Mouse (Mus musculus): ENCODE data around the gene Ank2. TPM values are rescaled to one million over a fixed set of nuclear protein-coding genes. Genes with fewer than 3 reads are reported as not detected.

Gene Ank2
- polyA plus RNA-seq, 1 experiment from 2014 or later: 189 TPM

DNA sequence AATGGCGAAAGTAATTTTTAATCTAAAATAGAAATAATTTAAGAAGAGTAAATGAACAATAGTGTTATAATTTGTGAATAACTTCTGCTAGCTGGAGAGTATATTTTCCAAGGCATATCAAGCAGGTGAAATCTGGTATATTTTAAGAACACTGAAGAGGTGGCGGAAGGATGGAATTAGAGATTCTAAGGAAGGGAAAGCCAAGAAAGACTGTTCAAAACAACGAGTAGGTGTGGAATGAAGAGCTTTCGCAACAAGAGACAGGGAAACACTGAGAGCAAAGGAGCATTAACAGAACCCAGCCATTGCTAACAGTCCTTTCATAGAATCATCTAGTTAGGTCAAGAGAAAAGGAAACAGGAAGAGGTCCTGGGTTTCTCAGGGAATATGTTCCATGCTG lies 439.5 kb downstream of the Ank2 start:
- Histone ChIP-seq H3K27me3 (ENCODE audit: control insufficient read depth, insufficient read depth, low read depth, low read length) (no peaks in the 10 kb centered on the region), H3K36me3 (ENCODE audit: control insufficient read depth, insufficient read depth, low read length) (no peaks in the 10 kb centered on the region), H3K9me3 (replicated peaks; ENCODE audit: control insufficient read depth, low read length, poor library complexity, severe bottlenecking) (no peaks in the 10 kb centered on the region), H3K4me1 (ENCODE audit: control insufficient read depth, insufficient read depth, low read length) (no peaks in the 10 kb centered on the region), H3K4me3 (ENCODE audit: low read depth, low read length) (no peak overlapping the region), H3K9ac (ENCODE audit: low read depth, low read length) (no peak overlapping the region), H3K4me2 (ENCODE audit: low read length) (no peak overlapping the region), H3K27ac (ENCODE audit: low read length) (no peak overlapping the region)
- WGBS: 93% methylated on average over 4 of the region's 4 CpGs
- no peak for ATAC-seq

DNA sequence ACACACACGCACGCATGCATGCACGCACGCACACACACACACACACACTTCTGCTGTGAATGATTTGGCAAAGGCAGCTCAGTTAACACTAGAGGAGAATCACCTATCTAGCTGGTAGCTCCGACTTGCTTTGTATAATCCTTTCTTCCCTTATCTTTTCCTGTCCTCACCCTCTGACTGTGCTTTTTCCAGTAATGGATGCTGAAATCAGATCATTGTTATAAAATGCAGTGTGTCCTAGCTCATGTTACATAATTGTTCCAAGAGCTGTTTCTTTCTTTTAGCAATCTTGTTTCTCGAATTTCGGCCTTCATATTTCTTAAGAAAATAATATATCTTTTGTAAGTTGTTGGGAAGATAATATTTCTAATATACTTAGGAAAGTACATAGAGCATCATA lies 457.9 kb downstream of the Ank2 start:
- H3K9me3 ChIP-seq (replicated peaks; ENCODE audit: control insufficient read depth, low read length, poor library complexity, severe bottlenecking): no peaks in the 10 kb centered on the region
- ATAC-seq: no peak
- H3K27ac ChIP-seq (ENCODE audit: low read length): no peak overlapping the region
- no peak overlapping the region for H3K4me3 ChIP-seq (ENCODE audit: low read depth, low read length)
- H3K4me1 ChIP-seq (ENCODE audit: control insufficient read depth, insufficient read depth, low read length): no peaks in the 10 kb centered on the region
- H3K36me3 ChIP-seq (ENCODE audit: control insufficient read depth, insufficient read depth, low read length): peaks cover 7% of the 10 kb centered on the region
- WGBS: 89% methylated on average over 7 of the region's 7 CpGs
- H3K4me2 ChIP-seq (ENCODE audit: low read length): no peak overlapping the region
- H3K27me3 ChIP-seq (ENCODE audit: control insufficient read depth, insufficient read depth, low read depth, low read length): no peaks in the 10 kb centered on the region
- H3K9ac ChIP-seq (ENCODE audit: low read depth, low read length): no peak overlapping the region

DNA sequence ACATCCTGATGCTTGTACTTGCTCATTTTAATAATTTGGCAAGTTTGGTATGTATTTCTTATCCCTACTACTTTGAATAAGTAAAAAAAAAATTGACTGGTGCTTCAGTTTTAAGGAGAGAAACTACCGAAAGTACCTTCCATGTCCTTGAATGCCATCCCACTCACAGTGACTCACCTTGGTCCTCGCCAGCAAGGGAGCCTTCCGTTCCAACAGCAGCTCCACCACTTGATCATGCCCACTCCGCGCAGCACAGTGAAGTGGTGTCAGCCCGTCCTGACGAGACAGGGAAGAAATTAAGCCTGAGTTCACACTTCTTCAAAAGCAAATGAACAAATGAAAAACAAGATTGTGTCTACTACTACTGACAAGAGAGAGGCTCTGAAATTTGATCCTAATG lies 460.6 kb downstream of the Ank2 start:
- Histone ChIP-seq H3K4me2 (ENCODE audit: low read length) (no peak overlapping the region), H3K4me1 (ENCODE audit: control insufficient read depth, insufficient read depth, low read length) (no peaks in the 10 kb centered on the region), H3K27ac (ENCODE audit: low read length) (no peak overlapping the region), H3K27me3 (ENCODE audit: control insufficient read depth, insufficient read depth, low read depth, low read length) (no peaks in the 10 kb centered on the region), H3K9ac (ENCODE audit: low read depth, low read length) (no peak overlapping the region), H3K36me3 (ENCODE audit: control insufficient read depth, insufficient read depth, low read length) (peaks cover 11% of the 10 kb centered on the region), H3K9me3 (replicated peaks; ENCODE audit: control insufficient read depth, low read length, poor library complexity, severe bottlenecking) (no peaks in the 10 kb centered on the region), H3K4me3 (ENCODE audit: low read depth, low read length) (no peak overlapping the region)
- 87% methylated on average over 7 of the region's 7 CpGs for WGBS
- no peak for ATAC-seq

DNA sequence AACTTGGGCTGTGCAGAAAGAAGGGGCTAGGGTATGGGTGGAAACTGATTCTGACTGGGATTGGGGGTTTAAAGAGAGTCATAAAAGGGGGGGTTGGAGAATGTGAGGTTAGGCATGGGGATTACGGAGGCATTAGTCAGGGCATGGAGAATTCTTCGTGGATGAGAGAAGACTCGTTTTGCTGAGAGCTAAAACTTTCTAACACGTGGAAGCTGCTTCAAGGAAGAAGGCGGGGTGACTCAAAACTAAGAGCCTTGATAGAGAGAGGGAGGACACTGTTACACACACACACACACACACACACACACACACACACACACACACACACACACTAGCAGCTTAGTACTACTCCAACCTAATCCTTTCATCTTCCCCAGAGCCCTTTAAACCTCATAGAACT lies 463.0 kb downstream of the Ank2 start:
- WGBS: 68% methylated on average over 5 of the region's 5 CpGs

DNA sequence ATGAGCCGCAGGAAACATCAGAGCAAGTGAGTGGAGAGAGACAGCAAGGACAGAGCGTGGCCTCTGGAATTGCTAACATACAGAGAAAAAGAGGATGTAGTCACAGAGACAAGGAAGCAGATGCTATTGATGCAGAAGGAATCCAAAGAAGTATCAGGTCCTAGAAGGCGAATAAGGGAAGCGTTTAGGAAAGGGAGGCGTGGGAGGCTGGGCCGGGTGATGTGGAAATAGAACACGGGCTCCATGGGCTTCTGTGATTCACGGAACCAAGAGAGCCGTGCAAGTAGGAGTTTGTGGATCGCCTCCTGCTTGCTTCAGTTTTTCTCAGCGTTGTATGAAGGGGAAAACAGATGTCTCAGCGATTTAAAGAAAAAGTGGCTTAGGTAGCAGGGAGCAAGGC lies 463.6 kb downstream of the Ank2 start:
- 89% methylated on average over 12 of the region's 12 CpGs for WGBS
- H3K9me3 ChIP-seq (replicated peaks; ENCODE audit: control insufficient read depth, low read length, poor library complexity, severe bottlenecking): no peaks in the 10 kb centered on the region
- H3K36me3 ChIP-seq (ENCODE audit: control insufficient read depth, insufficient read depth, low read length): peaks cover 23% of the 10 kb centered on the region
- H3K9ac ChIP-seq (ENCODE audit: low read depth, low read length): no peak overlapping the region
- H3K27ac ChIP-seq (ENCODE audit: low read length): no peak overlapping the region
- ATAC-seq: no peak
- no peaks in the 10 kb centered on the region for H3K4me1 ChIP-seq (ENCODE audit: control insufficient read depth, insufficient read depth, low read length)
- no peak overlapping the region for H3K4me2 ChIP-seq (ENCODE audit: low read length)
- H3K27me3 ChIP-seq (ENCODE audit: control insufficient read depth, insufficient read depth, low read depth, low read length): no peaks in the 10 kb centered on the region
- no peak overlapping the region for H3K4me3 ChIP-seq (ENCODE audit: low read depth, low read length)

More for the DNA sequence above, 463.0 kb downstream of the Ank2 start:
- no peak overlapping the region for H3K4me3 ChIP-seq (ENCODE audit: low read depth, low read length)
- no peaks in the 10 kb centered on the region for H3K27me3 ChIP-seq (ENCODE audit: control insufficient read depth, insufficient read depth, low read depth, low read length)
- no peaks in the 10 kb centered on the region for H3K4me1 ChIP-seq (ENCODE audit: control insufficient read depth, insufficient read depth, low read length)
- no peak overlapping the region for H3K27ac ChIP-seq (ENCODE audit: low read length)
- ATAC-seq: no peak
- no peaks in the 10 kb centered on the region for H3K9me3 ChIP-seq (replicated peaks; ENCODE audit: control insufficient read depth, low read length, poor library complexity, severe bottlenecking)
- no peak overlapping the region for H3K4me2 ChIP-seq (ENCODE audit: low read length)
- peaks cover 23% of the 10 kb centered on the region for H3K36me3 ChIP-seq (ENCODE audit: control insufficient read depth, insufficient read depth, low read length)
- no peak overlapping the region for H3K9ac ChIP-seq (ENCODE audit: low read depth, low read length)

DNA sequence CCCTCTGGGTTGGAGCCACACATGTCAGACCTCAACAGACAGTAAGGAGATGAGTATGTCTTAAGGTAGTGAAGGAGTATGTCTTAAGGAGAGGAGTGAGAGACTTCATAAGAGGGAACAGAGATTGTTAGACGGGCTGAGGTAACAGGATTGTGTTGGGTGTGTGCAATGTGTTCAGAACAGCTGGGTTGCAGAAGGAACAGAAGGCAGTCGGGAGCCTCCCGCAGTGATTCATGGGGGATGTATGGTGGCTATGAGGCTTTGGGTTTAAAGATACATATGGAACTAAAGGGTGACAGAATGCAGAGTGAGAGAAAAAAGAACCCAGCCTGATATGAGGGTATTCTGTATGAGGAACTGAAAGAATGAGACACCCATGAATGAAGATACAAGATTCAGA lies 464.2 kb downstream of the Ank2 start:
- H3K4me2 ChIP-seq (ENCODE audit: low read length): no peak overlapping the region
- WGBS: 94% methylated on average over 3 of the region's 3 CpGs
- no peak for ATAC-seq
- no peak overlapping the region for H3K27ac ChIP-seq (ENCODE audit: low read length)
- no peaks in the 10 kb centered on the region for H3K27me3 ChIP-seq (ENCODE audit: control insufficient read depth, insufficient read depth, low read depth, low read length)
- no peak overlapping the region for H3K4me3 ChIP-seq (ENCODE audit: low read depth, low read length)
- H3K9me3 ChIP-seq (replicated peaks; ENCODE audit: control insufficient read depth, low read length, poor library complexity, severe bottlenecking): no peaks in the 10 kb centered on the region
- H3K36me3 ChIP-seq (ENCODE audit: control insufficient read depth, insufficient read depth, low read length): peaks cover 23% of the 10 kb centered on the region
- no peak overlapping the region for H3K9ac ChIP-seq (ENCODE audit: low read depth, low read length)
- no peaks in the 10 kb centered on the region for H3K4me1 ChIP-seq (ENCODE audit: control insufficient read depth, insufficient read depth, low read length)

DNA sequence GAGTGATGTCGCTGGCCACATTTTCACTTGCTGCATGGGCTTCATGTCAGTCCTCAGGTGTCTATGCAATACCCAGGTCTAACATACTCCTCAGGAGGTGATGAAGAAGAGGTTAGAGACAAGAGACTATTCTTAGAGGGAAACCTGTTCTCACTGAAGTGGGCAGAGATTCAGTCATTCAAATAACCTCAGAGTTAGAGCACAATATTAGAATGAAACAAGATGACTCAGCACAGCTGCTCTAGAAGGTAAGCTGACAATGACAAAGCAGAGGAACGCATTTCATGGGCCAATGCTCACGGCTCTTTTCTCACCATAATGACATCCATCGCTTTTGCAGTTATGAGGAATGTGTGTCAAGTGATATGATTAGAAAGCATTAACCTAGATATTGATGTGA lies 475.2 kb downstream of the Ank2 start:
- Histone ChIP-seq H3K36me3 (ENCODE audit: control insufficient read depth, insufficient read depth, low read length) (peaks cover 24% of the 10 kb centered on the region; the same call in 1 of the 2 replicates), H3K4me2 (ENCODE audit: low read length) (no peak overlapping the region), H3K9ac (ENCODE audit: low read depth, low read length) (no peak overlapping the region), H3K27ac (ENCODE audit: low read length) (no peak overlapping the region), H3K4me1 (ENCODE audit: control insufficient read depth, insufficient read depth, low read length) (no peaks in the 10 kb centered on the region), H3K9me3 (replicated peaks; ENCODE audit: control insufficient read depth, low read length, poor library complexity, severe bottlenecking) (no peaks in the 10 kb centered on the region), H3K4me3 (ENCODE audit: low read depth, low read length) (no peak overlapping the region), H3K27me3 (ENCODE audit: control insufficient read depth, insufficient read depth, low read depth, low read length) (no peaks in the 10 kb centered on the region)
- 91% methylated on average over 4 of the region's 4 CpGs for WGBS
- no peak for ATAC-seq

DNA sequence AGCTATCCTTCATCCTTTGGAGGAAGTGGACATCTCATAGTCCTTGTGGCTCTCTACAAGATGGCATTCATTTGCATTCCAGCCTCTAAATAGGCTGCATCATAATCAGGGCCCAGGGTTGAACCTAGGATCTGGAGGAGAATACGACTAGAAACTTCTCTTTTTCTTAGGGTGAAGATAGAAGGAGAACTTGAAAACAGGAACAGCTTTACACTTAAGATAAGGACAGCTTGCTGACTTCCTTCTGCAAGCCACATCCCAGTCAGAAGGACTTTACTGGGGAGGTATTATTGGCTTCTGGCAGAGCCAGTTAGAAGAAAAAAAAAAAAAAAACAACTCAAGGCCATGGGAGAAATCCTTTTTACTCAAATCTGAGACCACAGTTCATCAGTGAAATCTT lies 479.0 kb downstream of the Ank2 start:
- 81% methylated on average over 1 of the region's 1 CpGs for WGBS
- H3K9ac ChIP-seq (ENCODE audit: low read depth, low read length): no peak overlapping the region
- no peak overlapping the region for H3K4me2 ChIP-seq (ENCODE audit: low read length)
- no peaks in the 10 kb centered on the region for H3K9me3 ChIP-seq (replicated peaks; ENCODE audit: control insufficient read depth, low read length, poor library complexity, severe bottlenecking)
- H3K27ac ChIP-seq (ENCODE audit: low read length): no peak overlapping the region
- no peak for ATAC-seq
- H3K4me3 ChIP-seq (ENCODE audit: low read depth, low read length): no peak overlapping the region
- H3K36me3 ChIP-seq (ENCODE audit: control insufficient read depth, insufficient read depth, low read length): peaks cover 29% of the 10 kb centered on the region
- no peaks in the 10 kb centered on the region for H3K27me3 ChIP-seq (ENCODE audit: control insufficient read depth, insufficient read depth, low read depth, low read length)
- no peaks in the 10 kb centered on the region for H3K4me1 ChIP-seq (ENCODE audit: control insufficient read depth, insufficient read depth, low read length)

DNA sequence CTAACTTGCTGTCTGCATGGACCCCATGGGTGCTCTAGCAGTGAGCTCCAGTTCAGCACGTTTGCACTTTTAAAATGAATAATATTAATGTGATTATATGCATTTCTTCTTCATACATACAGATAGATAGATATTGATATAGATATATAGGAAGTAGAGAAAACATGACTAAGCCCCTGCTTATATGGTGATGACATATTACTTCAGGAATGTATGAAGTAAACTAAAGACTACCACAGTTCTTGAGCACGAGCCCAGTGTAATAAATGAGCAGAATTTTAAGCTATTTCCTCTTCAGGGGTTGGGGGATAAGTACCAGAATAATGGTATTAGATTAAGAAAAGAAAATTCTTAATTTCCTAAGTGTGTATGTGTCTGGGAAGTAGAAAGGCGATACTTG lies 479.4 kb downstream of the Ank2 start:
- no peak for ATAC-seq
- Histone ChIP-seq H3K4me2 (ENCODE audit: low read length) (no peak overlapping the region), H3K4me3 (ENCODE audit: low read depth, low read length) (no peak overlapping the region), H3K4me1 (ENCODE audit: control insufficient read depth, insufficient read depth, low read length) (no peaks in the 10 kb centered on the region), H3K27ac (ENCODE audit: low read length) (no peak overlapping the region), H3K27me3 (ENCODE audit: control insufficient read depth, insufficient read depth, low read depth, low read length) (no peaks in the 10 kb centered on the region), H3K9ac (ENCODE audit: low read depth, low read length) (no peak overlapping the region), H3K36me3 (ENCODE audit: control insufficient read depth, insufficient read depth, low read length) (peaks cover 33% of the 10 kb centered on the region), H3K9me3 (replicated peaks; ENCODE audit: control insufficient read depth, low read length, poor library complexity, severe bottlenecking) (no peaks in the 10 kb centered on the region)
- WGBS: 77% methylated on average over 3 of the region's 3 CpGs

DNA sequence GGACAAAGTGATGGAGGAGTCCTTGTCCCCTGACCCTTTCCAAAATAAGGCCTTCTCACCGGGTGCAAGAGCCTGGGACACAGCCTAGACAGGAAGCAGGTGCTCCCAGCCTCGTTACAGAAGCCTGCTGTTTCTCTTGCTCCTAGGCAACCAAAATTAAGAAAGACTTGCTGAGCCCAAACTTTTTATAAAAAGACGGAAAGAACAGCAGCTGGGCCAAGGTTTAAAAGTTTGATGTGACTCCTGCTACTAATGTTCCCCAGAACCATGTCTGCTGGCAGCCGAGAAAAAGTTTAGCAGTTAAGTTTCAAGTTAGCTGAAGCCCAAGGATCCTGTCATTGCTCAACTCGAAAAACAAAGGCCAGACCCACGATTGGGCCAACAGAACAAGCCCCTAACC lies 480.0 kb downstream of the Ank2 start:
- Histone ChIP-seq H3K27ac (ENCODE audit: low read length) (no peak overlapping the region), H3K9ac (ENCODE audit: low read depth, low read length) (no peak overlapping the region), H3K4me2 (ENCODE audit: low read length) (no peak overlapping the region), H3K4me1 (ENCODE audit: control insufficient read depth, insufficient read depth, low read length) (no peaks in the 10 kb centered on the region), H3K36me3 (ENCODE audit: control insufficient read depth, insufficient read depth, low read length) (peaks cover 35% of the 10 kb centered on the region), H3K27me3 (ENCODE audit: control insufficient read depth, insufficient read depth, low read depth, low read length) (no peaks in the 10 kb centered on the region), H3K4me3 (ENCODE audit: low read depth, low read length) (no peak overlapping the region), H3K9me3 (replicated peaks; ENCODE audit: control insufficient read depth, low read length, poor library complexity, severe bottlenecking) (no peaks in the 10 kb centered on the region)
- no peak for ATAC-seq
- WGBS: 42% methylated on average over 6 of the region's 6 CpGs
